Mouse (Mus musculus) intestine, postnatal 0 days (tissue): ENCODE measurements at regions not wholly inside any gene's neighbourhood (a gene's known extent, or its start where the extent isn't known, plus 50 kb on each side); places are given as distances from the start of the nearest gene placed in this dataset.

ENCODE experiments used
- ATAC-seq: fragments of 200-750 bp; cut with Nextera tagmentation; 2 replicates; pipeline ENCODE4 v1.8.0; 2017; ENCODE audit warnings: mild to moderate bottlenecking, moderate TSS enrichment, moderate library complexity
- H3K27ac ChIP-seq: fragments of 300-500 bp; sonication (generic); 2 replicates; pipeline ENCODE4 v1.5.1; 2014; ENCODE audit warnings: mild to moderate bottlenecking, low read depth, low read length, moderate library complexity
- H3K27me3 ChIP-seq: fragments of 300-500 bp; sonication (generic); replicated peaks from 2 replicates; pipeline ENCODE4 v1.6.1; 2014; ENCODE audit warnings: low read length, mixed read lengths; ENCODE audit not compliant: control insufficient read depth, insufficient read depth
- H3K36me3 ChIP-seq: fragments of 300-500 bp; sonication (generic); 2 replicates; pipeline ENCODE4 v1.6.1; 2014; ENCODE audit warnings: mild to moderate bottlenecking, moderate library complexity; ENCODE audit not compliant: control insufficient read depth, insufficient read depth
- H3K4me1 ChIP-seq: fragments of 300-500 bp; sonication (generic); replicated peaks from 2 replicates; pipeline ENCODE4 v1.6.1; 2014; ENCODE audit warnings: antibody characterized with exemption, low read length, mixed read lengths; ENCODE audit not compliant: control insufficient read depth, insufficient read depth
- H3K4me2 ChIP-seq: fragments of 300-500 bp; sonication (generic); replicated peaks from 2 replicates; pipeline ENCODE4 v1.6.1; 2014; ENCODE audit warnings: low read depth, mild to moderate bottlenecking, moderate library complexity
- H3K4me3 ChIP-seq: fragments of 300-500 bp; sonication (generic); 2 replicates; pipeline ENCODE4 v1.5.1; 2014; ENCODE audit warnings: low read depth, low read length
- H3K9ac ChIP-seq: fragments of 300-500 bp; sonication (generic); 2 replicates; pipeline ENCODE4 v1.6.1; 2014; ENCODE audit warnings: mild to moderate bottlenecking, low read depth, low read length
- H3K9me3 ChIP-seq: fragments of 300-500 bp; sonication (generic); 2 replicates; pipeline ENCODE4 v1.6.1; 2016; ENCODE audit warnings: mixed run types; ENCODE audit not compliant: control insufficient read depth
- CTCF ChIP-seq: sonication (generic); IDR thresholded peaks from 2 replicates; pipeline ENCODE4 v1.5.1; 2016; ENCODE audit warnings: low read depth, mild to moderate bottlenecking, control low read depth, antibody characterized with exemption, moderate library complexity
- WGBS: fragments of 180-500 bp; shearing (Covaris S2); extraction: QIAGEN DNeasy Blood & Tissue Kit; methylation state at CpG from one replicate; pipeline ENCODE4 v1.1.7; 2014; 5-methylcytosine and 5-hydroxymethylcytosine counted together

DNA sequence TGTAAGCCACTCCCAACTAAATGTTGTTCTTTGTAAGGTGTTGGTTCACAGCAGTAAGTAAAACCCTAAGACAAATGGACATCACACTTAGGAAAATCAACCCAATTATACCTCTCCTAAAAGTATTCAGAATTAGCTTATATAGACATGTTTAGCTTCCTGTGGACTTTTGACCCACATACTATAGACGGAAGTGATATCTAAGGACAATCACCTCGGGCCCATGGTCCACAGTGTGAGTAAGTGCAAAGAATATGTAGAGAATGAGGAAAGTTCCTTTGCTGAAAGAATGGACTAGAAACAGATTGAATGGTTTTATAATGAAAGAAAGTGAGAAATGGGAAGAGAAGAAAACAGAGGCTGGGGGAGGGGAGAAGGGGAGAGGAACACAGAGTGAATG lies 58.6 kb upstream of the Lrrc55 start:
- no peaks in the 10 kb centered on the region for H3K4me1 ChIP-seq
- H3K9me3 ChIP-seq: no peaks in the 10 kb centered on the region
- no peak overlapping the region for H3K4me3 ChIP-seq
- H3K4me2 ChIP-seq: no peak overlapping the region
- 33% methylated on average over 2 of the region's 2 CpGs for WGBS
- H3K27ac ChIP-seq: no peak overlapping the region
- peak; percentile 63 for ATAC-seq
- no peaks in the 10 kb centered on the region for H3K36me3 ChIP-seq
- no peak for TF ChIP-seq CTCF
- no peaks in the 10 kb centered on the region for H3K27me3 ChIP-seq
- H3K9ac ChIP-seq: no peak overlapping the region

DNA sequence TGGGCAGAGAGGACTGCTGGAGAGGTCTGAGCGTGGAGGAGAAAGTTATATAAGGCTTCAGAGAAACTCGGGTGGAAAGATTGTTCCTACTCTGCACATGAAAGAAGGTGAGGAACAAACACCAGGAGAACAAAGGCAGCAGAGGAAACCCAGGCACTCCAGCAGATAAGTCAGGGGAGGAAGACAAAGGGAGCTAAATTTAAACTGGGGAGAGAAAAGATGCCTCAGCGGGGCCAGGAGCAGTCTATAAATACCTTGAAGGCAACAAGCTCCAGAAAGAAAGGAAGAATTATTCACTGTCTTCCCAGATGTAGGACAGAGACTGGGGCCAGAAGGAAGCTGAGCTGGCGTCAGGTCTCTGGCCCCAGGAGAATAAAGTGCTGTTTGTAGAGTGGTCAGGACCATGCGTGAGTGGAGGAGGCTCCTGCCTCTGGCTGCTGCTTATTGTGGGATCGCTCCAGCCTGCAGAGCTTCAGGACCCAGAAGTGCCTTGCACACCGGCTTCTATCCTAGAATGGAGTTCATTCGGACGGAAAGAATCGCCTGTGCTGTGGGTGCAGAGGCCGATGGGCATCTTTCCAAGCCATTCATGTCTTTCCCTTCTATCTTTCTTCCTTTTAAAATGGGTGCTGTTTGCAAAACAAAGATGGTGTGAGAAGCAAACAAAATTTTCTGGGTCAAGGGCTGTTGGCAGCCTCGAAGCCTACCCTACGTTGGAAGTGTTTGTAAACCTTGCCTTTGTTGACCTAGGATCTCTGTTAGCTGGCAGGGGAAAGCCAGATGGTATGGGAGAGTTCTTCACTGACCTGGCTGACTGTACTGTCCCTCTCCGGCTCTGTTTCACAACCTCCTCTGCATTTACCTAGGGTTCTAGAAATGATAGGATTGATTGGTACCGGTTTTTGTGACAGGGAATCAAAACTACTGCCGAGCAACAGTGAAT lies 55.6 kb upstream of the Lrrc55 start:
- H3K27ac ChIP-seq: no peak overlapping the region
- H3K4me1 ChIP-seq: no peaks in the 10 kb centered on the region
- no peaks in the 10 kb centered on the region for H3K36me3 ChIP-seq
- 30% methylated on average over 16 of the region's 16 CpGs for WGBS
- H3K4me3 ChIP-seq: no peak overlapping the region
- H3K9ac ChIP-seq: no peak overlapping the region
- TF ChIP-seq CTCF: no peak
- H3K27me3 ChIP-seq: no peaks in the 10 kb centered on the region
- no peaks in the 10 kb centered on the region for H3K9me3 ChIP-seq
- no peak overlapping the region for H3K4me2 ChIP-seq
- ATAC-seq: no peak

DNA sequence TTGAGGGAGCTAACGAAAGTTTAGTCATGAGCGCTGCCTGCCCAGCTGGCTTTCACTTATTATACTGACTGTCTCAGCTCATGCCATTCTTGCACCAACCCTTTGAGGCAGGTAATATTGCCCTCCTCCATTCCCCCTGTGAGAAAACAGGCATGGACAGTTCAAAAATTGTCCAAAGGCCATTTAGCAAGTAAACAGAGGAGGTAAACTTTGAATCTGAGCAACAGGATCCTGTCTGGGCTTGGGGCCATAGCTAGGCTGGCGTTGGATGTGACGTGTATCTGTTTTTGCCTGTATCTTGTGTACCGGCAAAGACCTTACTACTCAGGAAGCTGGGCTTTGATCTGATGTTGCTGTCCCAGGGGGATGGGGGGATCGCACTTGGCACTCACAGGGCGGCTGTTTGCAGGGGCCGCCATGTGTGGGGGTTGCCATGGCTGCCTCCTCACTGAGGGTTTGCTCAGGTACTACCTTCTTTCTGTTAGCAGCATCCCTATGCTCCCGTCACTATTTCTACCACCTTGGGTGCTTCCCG lies 53.1 kb upstream of the Lrrc55 start:
- no peaks in the 10 kb centered on the region for H3K4me1 ChIP-seq
- H3K36me3 ChIP-seq: no peaks in the 10 kb centered on the region
- TF ChIP-seq CTCF: no peak
- 86% methylated on average over 10 of the region's 10 CpGs for WGBS
- H3K27ac ChIP-seq: no peak overlapping the region
- no peak overlapping the region for H3K4me3 ChIP-seq
- no peak for ATAC-seq
- H3K9ac ChIP-seq: no peak overlapping the region
- H3K4me2 ChIP-seq: no peak overlapping the region
- no peaks in the 10 kb centered on the region for H3K27me3 ChIP-seq
- H3K9me3 ChIP-seq: no peaks in the 10 kb centered on the region
